Mouse (Mus musculus): Measurements from ENCODE around the gene Selenot. TPM values are rescaled to one million over a fixed set of nuclear protein-coding genes. Genes with fewer than 3 reads are reported as not detected.

The Selenot gene
- 14.3 and 16.4 TPM in 2 replicates for polyA plus RNA-seq (2012; rRNA removed; ENCODE audit: low replicate concordance)

DNA sequence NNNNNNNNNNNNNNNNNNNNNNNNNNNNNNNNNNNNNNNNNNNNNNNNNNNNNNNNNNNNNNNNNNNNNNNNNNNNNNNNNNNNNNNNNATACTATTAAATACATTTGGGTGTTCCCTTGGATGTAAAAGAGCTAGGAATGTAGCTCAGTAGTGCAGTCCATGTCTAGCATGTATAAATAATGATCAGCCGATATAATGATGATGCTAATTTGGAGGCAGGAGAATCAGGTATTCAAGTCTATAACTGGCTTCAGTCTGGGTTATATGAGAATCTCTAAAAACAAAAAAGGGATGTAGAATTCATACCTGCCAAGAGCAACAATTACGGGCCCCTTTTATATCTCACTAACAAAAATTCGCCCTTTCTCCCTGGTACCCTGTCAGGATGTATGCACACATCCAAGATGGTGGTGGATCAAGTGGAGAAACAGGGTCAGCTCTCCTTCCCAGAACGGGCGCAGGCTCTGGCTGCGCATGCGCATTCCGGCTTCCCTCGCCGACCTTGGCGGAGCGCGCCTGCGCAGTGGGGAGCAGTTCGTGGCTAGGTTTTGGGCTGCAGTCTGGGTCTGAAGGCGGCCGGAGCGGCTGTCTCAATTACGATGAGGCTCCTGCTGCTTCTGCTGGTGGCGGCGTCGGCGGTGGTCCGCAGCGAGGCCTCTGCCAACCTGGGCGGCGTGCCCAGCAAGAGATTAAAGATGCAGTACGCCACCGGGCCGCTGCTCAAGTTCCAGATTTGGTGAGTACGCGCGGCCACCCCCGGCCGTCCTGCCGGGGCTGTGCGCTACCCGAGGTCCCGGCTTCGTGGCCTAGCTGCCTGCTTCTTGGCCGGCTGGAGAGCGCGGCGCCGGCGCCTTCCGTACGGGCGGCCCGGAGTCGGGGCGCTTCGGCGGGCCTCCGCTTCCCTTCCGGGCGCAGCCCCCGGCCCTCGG is at the start of gene Selenot:
Gene Selenot (plus strand): TSS at position 500 of the 930 bp plus-strand sequence.

DNA sequence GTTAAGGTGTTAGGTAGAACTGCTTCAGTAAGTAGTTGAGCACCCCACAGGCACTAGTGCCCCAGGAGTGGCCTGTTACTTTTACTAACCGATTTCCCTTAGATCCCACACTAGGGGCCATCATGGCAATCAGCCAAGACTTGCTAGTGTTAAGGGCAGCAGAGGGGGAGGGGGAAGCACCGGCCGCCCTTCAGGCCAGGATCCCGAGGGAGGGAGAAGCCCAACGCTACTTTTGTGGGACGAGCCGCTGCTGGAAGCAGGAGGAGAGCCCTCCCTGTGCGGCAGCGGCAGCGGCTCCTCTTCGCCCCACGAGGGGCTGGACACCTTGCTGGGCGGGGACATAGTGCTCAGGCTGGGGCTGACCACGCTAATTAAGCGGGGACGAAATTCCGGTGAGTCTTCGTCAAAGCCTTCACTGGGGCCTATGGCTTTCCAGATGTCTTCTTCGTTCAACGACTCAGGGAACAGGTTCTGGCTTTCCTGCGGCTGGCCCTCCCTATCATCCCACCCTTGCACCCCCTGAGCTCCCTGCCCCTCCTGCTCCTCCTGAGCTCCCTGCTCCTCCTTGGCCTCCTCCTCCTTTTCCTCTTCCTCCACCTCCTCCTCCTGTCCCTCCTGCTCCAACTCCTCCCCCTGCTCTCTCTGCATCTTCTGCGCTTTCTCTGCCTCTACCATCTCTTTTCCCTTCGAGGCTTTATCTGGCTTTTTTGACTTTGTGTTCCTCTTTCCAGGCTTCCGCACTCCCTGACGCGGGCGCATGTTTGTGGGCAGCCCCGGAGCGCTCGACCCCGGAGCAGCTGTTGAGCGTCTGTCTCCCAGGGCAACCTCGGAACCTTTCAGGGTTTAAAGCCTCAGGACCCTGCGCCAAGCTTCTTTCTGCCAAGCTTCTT is 60.2 kb downstream of the Selenot start, which contains the start of gene Erich6:
Gene Erich6 (minus strand): TSS at position 802 of the 890 bp plus-strand sequence.

Other genes with a start within 250 kb of the Selenot start
- gene Tsc22d2, start 161.9 kb upstream of the Selenot start, polyA plus RNA-seq (2012; rRNA removed; ENCODE audit: low replicate concordance): 15.2 and 15.3 TPM in 2 replicates
- 0.85 and 0.94 TPM in 2 replicates for gene Eif2a, start 50.8 kb upstream of the Selenot start, polyA plus RNA-seq (2012; rRNA removed; ENCODE audit: low replicate concordance)
- 51.9 and 103 TPM in 2 replicates for gene Serp1, start 50.7 kb upstream of the Selenot start, polyA plus RNA-seq (2012; rRNA removed; ENCODE audit: low replicate concordance)
- not detected in 2 replicates for gene Erich6, start 60.6 kb downstream of the Selenot start, polyA plus RNA-seq (2012; rRNA removed; ENCODE audit: low replicate concordance)
- 20.4 and 41.4 TPM in 2 replicates for gene Siah2, start 115.8 kb downstream of the Selenot start, polyA plus RNA-seq (2012; rRNA removed; ENCODE audit: low replicate concordance)
- gene Mindy4b-ps, start 245.7 kb downstream of the Selenot start, polyA plus RNA-seq (2012; rRNA removed; ENCODE audit: low replicate concordance): not detected in 2 replicates

All from duodenum, adult 2 months (tissue).